8 mouse cellular contexts compared by ENCODE assay signal in genomic region chr19:57198029-57198428, GRCm38 (mm10).
DNase-seq lines count a peak whose midpoint lies in the region; ATAC-seq lines count a peak whose summit lies in the region.

No protein-coding gene starts in this region.

- H3K27ac ChIP-seq in hindbrain, embryonic 11.5 days (ENCODE audit: low read depth, low read length) = no peak overlapping the region
- no peak overlapping the region for H3K27ac ChIP-seq in hindbrain, embryonic 10.5 days
- no peak overlapping the region for H3K27ac ChIP-seq in forebrain, embryonic 14.5 days (ENCODE audit: low read depth, low read length)
- peak overlapping the region; percentile 67 for H3K27ac ChIP-seq in midbrain, embryonic 15.5 days

- no peak for DNase-seq in hindbrain, embryonic 11.5 days (ENCODE audit: low spot score)
- no peak for DNase-seq in hindbrain, embryonic 10.5 days (ENCODE audit: low spot score)
- peak; percentile 16 for DNase-seq in MN1 (ENCODE audit: low spot score)
- no peak for DNase-seq in forebrain, embryonic 14.5 days (ENCODE audit: low spot score)
- DNase-seq in thymus, postnatal 10 days (ENCODE audit: low spot score in 2 of 2) = no peak
- DNase-seq in adipocyte (ENCODE audit: low spot score) = no peak

- peaks cover 2% of the 10 kb centered on the region; the same call in 1 of the 2 replicates for H3K27me3 ChIP-seq in hindbrain, embryonic 11.5 days (ENCODE audit: control insufficient read depth, insufficient read depth, low read length)
- peaks cover 52% of the 10 kb centered on the region for H3K27me3 ChIP-seq in hindbrain, embryonic 10.5 days (ENCODE audit: insufficient read depth, poor library complexity, severe bottlenecking)
- peaks cover 7% of the 10 kb centered on the region; the same call in 1 of the 2 replicates for H3K27me3 ChIP-seq in forebrain, embryonic 14.5 days (replicated peaks; ENCODE audit: control insufficient read depth, insufficient read depth, low read length)
- peaks cover 3% of the 10 kb centered on the region; the same call in 1 of the 2 replicates for H3K27me3 ChIP-seq in midbrain, embryonic 15.5 days (replicated peaks)

- H3K4me2 ChIP-seq in hindbrain, embryonic 11.5 days (replicated peaks; ENCODE audit: low read depth, low read length) = no peak overlapping the region
- H3K4me2 ChIP-seq in forebrain, embryonic 14.5 days (ENCODE audit: low read length) = peak overlapping the region; percentile 80
- H3K4me2 ChIP-seq in midbrain, embryonic 15.5 days = peak overlapping the region; percentile 82

- WGBS in hindbrain, embryonic 11.5 days = 51% methylated on average over 5 of the region's 5 CpGs
- 58% methylated on average over 5 of the region's 5 CpGs for WGBS in hindbrain, embryonic 10.5 days
- 58% methylated on average over 5 of the region's 5 CpGs for WGBS in forebrain, embryonic 14.5 days
- WGBS in midbrain, embryonic 15.5 days = 48% methylated on average over 5 of the region's 5 CpGs

- ATAC-seq in hindbrain, embryonic 11.5 days (ENCODE audit: low FRiP score) = peak; percentile 44; the same call in 1 of the 2 replicates
- ATAC-seq in forebrain, embryonic 14.5 days = no peak
- ATAC-seq in midbrain, embryonic 15.5 days (replicated peaks) = peak; percentile 32; the same call in 1 of the 2 replicates
- no peak for ATAC-seq in erythroblast, adult 5-6 weeks (replicated peaks; ENCODE audit: low FRiP score, poor library complexity, severe bottlenecking)

- H3K4me1 ChIP-seq in hindbrain, embryonic 11.5 days (replicated peaks; ENCODE audit: control insufficient read depth, insufficient read depth, low read length) = peaks cover 9% of the 10 kb centered on the region
- H3K4me1 ChIP-seq in hindbrain, embryonic 10.5 days (replicated peaks) = peaks cover 47% of the 10 kb centered on the region
- H3K4me1 ChIP-seq in forebrain, embryonic 14.5 days (ENCODE audit: control insufficient read depth, insufficient read depth, low read length) = peaks cover 17% of the 10 kb centered on the region
- peaks cover 44% of the 10 kb centered on the region for H3K4me1 ChIP-seq in midbrain, embryonic 15.5 days

- H3K36me3 ChIP-seq in hindbrain, embryonic 11.5 days (ENCODE audit: control insufficient read depth, insufficient read depth, low read length) = no peaks in the 10 kb centered on the region
- H3K36me3 ChIP-seq in hindbrain, embryonic 10.5 days = no peaks in the 10 kb centered on the region
- H3K36me3 ChIP-seq in forebrain, embryonic 14.5 days (ENCODE audit: control insufficient read depth, insufficient read depth, low read length) = no peaks in the 10 kb centered on the region
- H3K36me3 ChIP-seq in midbrain, embryonic 15.5 days (replicated peaks) = no peaks in the 10 kb centered on the region

- no peak overlapping the region for H3K4me3 ChIP-seq in hindbrain, embryonic 11.5 days (ENCODE audit: low read depth, low read length)
- H3K4me3 ChIP-seq in hindbrain, embryonic 10.5 days = no peak overlapping the region
- H3K4me3 ChIP-seq in forebrain, embryonic 14.5 days (ENCODE audit: low read depth, low read length) = no peak overlapping the region
- H3K4me3 ChIP-seq in midbrain, embryonic 15.5 days = no peak overlapping the region

- no peak overlapping the region for H3K9ac ChIP-seq in hindbrain, embryonic 11.5 days (ENCODE audit: low read depth, low read length)
- H3K9ac ChIP-seq in forebrain, embryonic 14.5 days (ENCODE audit: low read length) = no peak overlapping the region
- H3K9ac ChIP-seq in midbrain, embryonic 15.5 days = no peak overlapping the region

- no peaks in the 10 kb centered on the region for H3K9me3 ChIP-seq in hindbrain, embryonic 11.5 days (ENCODE audit: control insufficient read depth, low read length)
- no peaks in the 10 kb centered on the region for H3K9me3 ChIP-seq in hindbrain, embryonic 10.5 days
- H3K9me3 ChIP-seq in forebrain, embryonic 14.5 days (replicated peaks; ENCODE audit: control insufficient read depth, low read length) = no peaks in the 10 kb centered on the region
- H3K9me3 ChIP-seq in midbrain, embryonic 15.5 days = no peaks in the 10 kb centered on the region

Comparison
In these comparisons a context has a peak if more than half of its experiments do, and no peak if none do; other contexts are left out.
1. ATAC-seq: peak in hindbrain, embryonic 11.5 days (single experiment) and midbrain, embryonic 15.5 days (single experiment); none in forebrain, embryonic 14.5 days (single experiment) and erythroblast, adult 5-6 weeks (single experiment).